Comparison of ENCODE assay signal across 9 mouse cellular contexts in genomic region chr11:109361631-109362462, GRCm38 (mm10). TPM values are rescaled to one million over a fixed set of nuclear protein-coding genes. Genes with fewer than 3 reads are reported as not detected.
DNase-seq lines count a peak whose midpoint lies in the region; ATAC-seq and TF ChIP-seq lines count a peak whose summit lies in the region.
"Had no signal": no experiment of that assay in that cellular context is flagged by ENCODE, and none has a peak within 500 bp of the region (broad histone marks: within the 10 kb centered on the region; RNA-seq: fewer than 3 reads in every experiment).

No protein-coding gene starts in this region.

- H3K4me3 ChIP-seq in heart, adult 2 months = peak overlapping the region; percentile 97
- peak overlapping the region; percentile 75 for H3K4me3 ChIP-seq in macrophage (ENCODE audit: inconsistent target)
- peak overlapping the region; percentile 91 for H3K4me3 ChIP-seq in stomach, embryonic 15.5 days (replicated peaks)

- TF ChIP-seq POLR2A in heart, adult 2 months (IDR thresholded peaks at IDR 0.05; ENCODE audit: insufficient read depth, low read depth, low read length) = no peak

- H3K36me3 ChIP-seq in heart, adult 2 months (ENCODE audit: control insufficient read depth, insufficient read depth, low read length) = peaks cover 24% of the 10 kb centered on the region
- peaks cover 12% of the 10 kb centered on the region; the same call in 1 of the 2 replicates for H3K36me3 ChIP-seq in macrophage (ENCODE audit: inconsistent target)
- no peaks in the 10 kb centered on the region for H3K36me3 ChIP-seq in stomach, embryonic 15.5 days

- DNase-seq in lung, adult 18-20 months = peak; percentile 61 to 78
- no peak for DNase-seq in lung, postnatal 14 days
- peak; percentile 52 for DNase-seq in c-Kit-positive CD71-positive TER-119-positive erythroid progenitor cells, embryonic 14.5 days (ENCODE audit: low spot score)
- DNase-seq in heart, adult 2 months = peak; percentile 55 to 57
- peak; percentile 43 to 44 for DNase-seq in kidney, adult 8-10 months
- DNase-seq in cerebellum, postnatal 4 days (ENCODE audit: low spot score in 2 of 2) = no peak

- no peaks in the 10 kb centered on the region for H3K27me3 ChIP-seq in heart, adult 2 months (ENCODE audit: control insufficient read depth, insufficient read depth, low read length)
- H3K27me3 ChIP-seq in stomach, embryonic 15.5 days (replicated peaks) = no peaks in the 10 kb centered on the region

- peak; percentile 15; the same call in 1 of the 2 replicates for ATAC-seq in stomach, embryonic 15.5 days (ENCODE audit: insufficient read depth, low FRiP score, low read depth)

- peak; percentile 39 for TF ChIP-seq CTCF in heart, adult 2 months (IDR thresholded peaks at IDR 0.05)

- H3K79me2 ChIP-seq in heart, adult 2 months (replicated peaks; ENCODE audit: control insufficient read depth, insufficient read depth, low read length) = peaks cover 5% of the 10 kb centered on the region; the same call in 1 of the 2 replicates
- H3K79me2 ChIP-seq in macrophage (ENCODE audit: inconsistent target) = peaks cover 44% of the 10 kb centered on the region

- TF ChIP-seq EP300 in heart, adult 2 months (IDR thresholded peaks at IDR 0.05; ENCODE audit: insufficient read depth, low read depth, low read length) = peak; percentile 54; the same call in 1 of the 2 replicates

- WGBS in heart, adult 2 months = 1% methylated on average over 27 of the region's 27 CpGs
- WGBS in macrophage (ENCODE audit: missing documents) = under 1% methylated on average over 27 of the region's 27 CpGs
- WGBS in stomach, embryonic 15.5 days = 8% methylated on average over 27 of the region's 27 CpGs

- intact Hi-C loops in heart, adult 2 months (cut with DNase I) = loop anchor here (1.0 to 10.0 kb wide), 5 partner anchors 13 to 973 kb away; partner anchors contain the start of genes Abca5, Amz2 and Wipi1

- H3K9me3 ChIP-seq in stomach, embryonic 15.5 days = no peaks in the 10 kb centered on the region

- H3K4me1 ChIP-seq in heart, adult 2 months (ENCODE audit: control insufficient read depth, insufficient read depth, low read length) = peaks cover 16% of the 10 kb centered on the region
- H3K4me1 ChIP-seq in stomach, embryonic 15.5 days = peaks cover 47% of the 10 kb centered on the region

- peak overlapping the region; percentile 96 for H3K27ac ChIP-seq in heart, adult 2 months
- peak overlapping the region; percentile 92 for H3K27ac ChIP-seq in macrophage
- peak overlapping the region; percentile 89 for H3K27ac ChIP-seq in stomach, embryonic 15.5 days

- H3K4me2 ChIP-seq in stomach, embryonic 15.5 days = peak overlapping the region; percentile 67

- peak overlapping the region; percentile 78 for H3K9ac ChIP-seq in heart, adult 2 months (ENCODE audit: low read depth, low read length)
- H3K9ac ChIP-seq in stomach, embryonic 15.5 days = peak overlapping the region; percentile 69

RNA-seq across cellular contexts. Expression of gene Gna13, which starts 0.8 kb away (rescaled TPM):
- total RNA-seq in heart, adult 2 months (2021) = 10 to 100 TPM; 30.8 to 30.9 TPM
- polyA plus RNA-seq in heart, adult 2 months (2012; rRNA removed) = 12.7 and 21.1 TPM in 2 replicates
- total RNA-seq in macrophage (2018; cell fraction: chromatin; rRNA removed) = 100 to 1,000 TPM in 21 of 26 experiments, 10 to 100 TPM in 5; 69.8 to 341 (median 149) TPM
- total RNA-seq in macrophage (2018; cell fraction: cytosol; rRNA removed) = 100 to 1,000 TPM; 138 to 379 (median 169) TPM
- 100 to 1,000 TPM; 113 to 469 (median 244) TPM for total RNA-seq in macrophage (2018; cell fraction: nucleus; rRNA removed)
- 52.2 to 84.3 TPM (median 79.7 TPM) in 3 replicates for polyA plus RNA-seq in macrophage (2018)
- polyA plus RNA-seq in stomach, embryonic 15.5 days (2015; fragmentation: Nextera tagmentation; extraction: Ambion mirVana) = 26.6 and 29.0 TPM in 2 replicates

RNA-seq across cellular contexts. Expression of gene 9930022D16Rik, which starts 51.9 kb away (rescaled TPM):
- not detected for total RNA-seq in heart, adult 2 months (2021)
- polyA plus RNA-seq in heart, adult 2 months (2012; rRNA removed) = not detected in 2 replicates
- 10 to 100 TPM in 16 of 26 experiments, 1 to 10 TPM in 10; 4.7 to 50.1 (median 11.3) TPM for total RNA-seq in macrophage (2018; cell fraction: chromatin; rRNA removed)
- 1 to 10 TPM in 3 of 26 experiments, under 1 TPM in 23; 0.04 to 2.1 (median 0.42) TPM for total RNA-seq in macrophage (2018; cell fraction: cytosol; rRNA removed)
- 10 to 100 TPM in 19 of 26 experiments, 1 to 10 TPM in 7; 5.1 to 42.5 (median 15.9) TPM for total RNA-seq in macrophage (2018; cell fraction: nucleus; rRNA removed)
- polyA plus RNA-seq in macrophage (2018) = 0.28 to 1.1 TPM (median 0.40 TPM) in 3 replicates
- not detected in 2 replicates for polyA plus RNA-seq in stomach, embryonic 15.5 days (2015; fragmentation: Nextera tagmentation; extraction: Ambion mirVana)
- total RNA-seq: gastrocnemius, postnatal 36 days had no signal

Comparison
In these comparisons a context has a peak if more than half of its experiments do, and no peak if none do; other contexts are left out.
1. DNase-seq: peak in lung, adult 18-20 months (2 of 2), c-Kit-positive CD71-positive TER-119-positive erythroid progenitor cells, embryonic 14.5 days (single experiment), heart, adult 2 months (2 of 2) and kidney, adult 8-10 months (2 of 2); none in lung, postnatal 14 days (single experiment) and cerebellum, postnatal 4 days (0 of 2).
2. Peak in every context shown above with its lines, with median percentiles within 50 percentile points of each other: H3K27ac ChIP-seq and H3K4me3 ChIP-seq.